Mouse (Mus musculus): ENCODE data around the gene Thada.

Gene Thada

GRCm38 (mm10) chr17:84372411-84373045 lies 93.5 kb downstream of the Thada start:
- no peak for DNase-seq (ENCODE audit: low spot score in 2 of 2)

GRCm38 (mm10) chr17:84370385-84370784 lies 95.6 kb downstream of the Thada start:
- DNase-seq (ENCODE audit: low spot score in 2 of 2), result no peak

- peak in 1 of 2 experiments; percentile 31 for DNase-seq (ENCODE audit: low spot score in 2 of 2)
Measured at GRCm38 (mm10) chr17:84369769-84370168, 96.2 kb downstream of the Thada start.

- DNase-seq (ENCODE audit: low spot score in 2 of 2), result no peak
Measured at GRCm38 (mm10) chr17:84368213-84369014, 97.6 kb downstream of the Thada start.

GRCm38 (mm10) chr17:84367663-84368062 lies 98.3 kb downstream of the Thada start:
- peak; percentile 69 to 71 for DNase-seq (ENCODE audit: low spot score in 2 of 2)

- DNase-seq (ENCODE audit: low spot score in 2 of 2), result no peak
Measured at GRCm38 (mm10) chr17:84365791-84366301, 100.2 kb downstream of the Thada start.

- DNase-seq (ENCODE audit: low spot score in 2 of 2), result no peak
Measured at GRCm38 (mm10) chr17:84365006-84365716, 100.8 kb downstream of the Thada start.

GRCm38 (mm10) chr17:84363444-84363843 lies 102.6 kb downstream of the Thada start:
- DNase-seq (ENCODE audit: low spot score in 2 of 2), result peak in 1 of 2 experiments; percentile 43

GRCm38 (mm10) chr17:84362581-84363286 lies 103.3 kb downstream of the Thada start:
- DNase-seq (ENCODE audit: low spot score in 2 of 2), result no peak

- DNase-seq (ENCODE audit: low spot score in 2 of 2), result no peak
Measured at GRCm38 (mm10) chr17:84361006-84361405, 105.0 kb downstream of the Thada start.

- DNase-seq (ENCODE audit: low spot score in 2 of 2), result no peak
Measured at GRCm38 (mm10) chr17:84359810-84360209, 106.2 kb downstream of the Thada start.

- DNase-seq (ENCODE audit: low spot score in 2 of 2), result no peak
Measured at GRCm38 (mm10) chr17:84358951-84359644, 106.9 kb downstream of the Thada start.

GRCm38 (mm10) chr17:84357776-84358175 lies 108.2 kb downstream of the Thada start:
- no peak for DNase-seq (ENCODE audit: low spot score in 2 of 2)

- DNase-seq (ENCODE audit: low spot score in 2 of 2), result no peak
Measured at GRCm38 (mm10) chr17:84356056-84356887, 109.7 kb downstream of the Thada start.

- no peak for DNase-seq (ENCODE audit: low spot score in 2 of 2)
Measured at GRCm38 (mm10) chr17:84355006-84355405, 111.0 kb downstream of the Thada start.

GRCm38 (mm10) chr17:84353902-84354311 lies 112.1 kb downstream of the Thada start:
- DNase-seq (ENCODE audit: low spot score in 2 of 2), result no peak

GRCm38 (mm10) chr17:84353224-84353901 lies 112.6 kb downstream of the Thada start:
- DNase-seq (ENCODE audit: low spot score in 2 of 2), result no peak

GRCm38 (mm10) chr17:84352790-84353154 lies 113.2 kb downstream of the Thada start:
- no peak for DNase-seq (ENCODE audit: low spot score in 2 of 2)

GRCm38 (mm10) chr17:84351912-84352789 lies 113.9 kb downstream of the Thada start:
- DNase-seq (ENCODE audit: low spot score in 2 of 2), result no peak

Measured in heart, adult 9 months (tissue).